Mouse (Mus musculus) urinary bladder, postnatal 36 days (tissue): ENCODE measurements at regions not wholly inside any gene's neighbourhood (a gene's known extent, or its start where the extent isn't known, plus 50 kb on each side); places are given as distances from the start of the nearest gene placed in this dataset.
A peak's percentile ranks its signal among the peaks of the same experiment; 100 is the strongest.
"Not testable (repeated sequence)": the region's sequence is repeated elsewhere in the genome, so short reads cannot be mapped to it uniquely, and the experiment has no call there.

Experiments
- DNase-seq, 2 experiments: peaks; one replicate each; pipeline ENCODE4 v3.0.0; 2022; ENCODE audit warnings: low spot score in 2 of 2, mixed read lengths in 1 of 2

DNA sequence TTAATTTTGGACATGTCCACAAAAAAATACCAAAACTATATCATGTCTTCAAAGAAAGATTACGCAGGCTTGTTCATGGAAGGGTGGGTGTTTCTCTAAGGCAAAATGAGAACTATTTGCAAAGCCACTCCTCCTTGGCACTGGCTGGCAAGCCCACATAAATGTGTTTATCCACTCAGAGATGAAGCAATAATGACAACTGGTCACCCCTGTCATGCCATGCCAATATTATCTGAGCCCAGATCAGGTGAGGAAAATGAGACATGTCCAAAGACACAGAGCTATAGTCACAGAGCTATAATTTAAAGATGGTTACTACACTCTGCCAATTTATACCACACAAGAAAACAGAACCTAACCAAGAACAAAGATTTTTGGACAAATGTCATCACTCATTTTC is 227.0 kb upstream of the Zfp703 start:
- DNase-seq, result no peak

DNA sequence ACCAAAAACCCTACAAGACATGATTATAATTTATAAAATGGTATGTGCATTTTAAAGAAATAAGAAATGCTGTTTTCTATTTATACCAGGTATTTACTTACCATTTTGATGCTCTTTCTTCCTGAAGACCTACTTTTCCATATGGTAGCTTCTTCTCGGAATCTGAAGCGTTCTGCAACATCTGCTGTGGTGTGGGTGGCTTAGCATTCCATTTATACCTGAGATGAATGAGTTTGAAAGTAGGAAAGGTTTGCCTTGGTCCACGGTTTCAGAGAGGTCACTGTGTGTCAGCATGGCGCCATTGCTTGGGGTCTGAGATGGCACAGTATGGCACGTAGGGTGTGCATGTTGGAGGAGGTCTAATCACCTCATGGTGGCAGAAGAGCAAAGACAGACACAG is 225.5 kb upstream of the Zfp703 start:
- DNase-seq, result no peak

DNA sequence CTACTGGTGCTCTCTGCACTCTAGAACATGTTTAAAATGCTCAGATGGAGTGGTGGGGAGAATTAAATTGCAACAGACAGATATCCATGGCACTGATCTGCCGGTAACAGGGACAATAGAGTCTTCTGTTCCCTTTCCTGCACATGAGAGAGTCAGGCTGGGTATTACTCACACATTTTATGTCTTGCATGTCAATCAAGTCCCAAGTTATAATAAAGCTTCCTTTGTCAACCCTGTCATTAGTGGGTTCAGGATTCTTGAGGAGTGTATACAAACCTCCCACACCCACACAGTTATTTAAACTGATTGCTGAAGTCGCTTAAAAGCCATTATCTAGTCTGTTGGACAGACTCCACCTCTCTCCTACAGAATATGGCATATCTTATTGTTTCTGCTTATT is 220.7 kb upstream of the Zfp703 start:
- DNase-seq, result no peak

DNA sequence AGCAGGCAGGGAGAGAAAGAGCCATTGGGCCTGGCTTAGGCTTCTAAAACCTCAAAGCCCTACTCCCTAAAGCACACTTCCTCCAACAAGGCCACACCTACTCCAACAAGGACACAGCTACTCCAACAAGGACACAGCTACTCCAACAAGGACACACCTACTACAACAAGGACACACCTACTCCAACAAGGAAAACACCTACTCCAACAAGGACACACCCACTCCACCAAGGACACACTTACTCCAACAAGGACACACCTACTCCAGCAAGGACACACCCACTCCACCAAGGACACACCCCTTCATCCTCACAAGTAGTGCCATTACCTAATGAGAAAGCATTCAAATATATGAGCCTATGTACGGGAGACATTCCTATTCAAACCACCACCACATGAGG is 216.4 kb upstream of the Zfp703 start:
- no peak for DNase-seq

DNA sequence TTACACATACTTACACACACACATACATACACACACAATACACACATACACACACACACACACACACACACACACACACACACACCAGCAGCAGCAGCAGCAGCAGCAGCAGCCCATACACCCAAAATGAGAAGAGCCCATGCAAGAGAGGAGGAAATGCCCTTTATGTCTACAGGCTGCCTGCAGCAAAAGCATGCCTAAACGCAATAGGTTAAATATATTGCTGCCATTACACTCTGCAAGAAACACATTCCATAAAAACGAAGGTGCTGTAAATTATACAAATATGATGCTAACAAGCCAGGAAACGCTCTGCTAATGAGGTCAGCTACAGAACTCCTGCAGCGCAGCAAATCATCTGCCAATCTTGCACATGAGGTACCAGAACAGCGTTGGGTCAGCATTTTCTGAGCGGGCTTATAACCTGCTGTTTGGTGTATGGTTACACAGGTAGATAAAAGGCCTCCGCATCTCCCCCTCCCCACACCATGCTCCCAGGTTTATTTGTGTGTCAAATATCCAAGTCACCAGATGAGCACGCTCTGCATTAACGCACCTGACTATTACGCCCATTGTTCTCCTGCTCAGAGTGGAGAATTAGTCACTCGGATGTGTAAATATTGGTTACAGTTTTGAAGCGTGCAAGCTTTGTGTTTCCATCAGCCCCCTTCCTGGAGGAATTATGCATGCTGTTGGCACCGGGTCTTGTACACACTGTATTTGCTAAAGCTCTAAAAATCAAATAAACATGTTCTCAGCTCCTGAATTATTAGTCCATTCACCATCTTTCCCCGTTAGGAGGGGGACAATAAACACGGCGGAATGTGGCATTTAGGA is 214.0 kb upstream of the Zfp703 start:
- no peak for DNase-seq

DNA sequence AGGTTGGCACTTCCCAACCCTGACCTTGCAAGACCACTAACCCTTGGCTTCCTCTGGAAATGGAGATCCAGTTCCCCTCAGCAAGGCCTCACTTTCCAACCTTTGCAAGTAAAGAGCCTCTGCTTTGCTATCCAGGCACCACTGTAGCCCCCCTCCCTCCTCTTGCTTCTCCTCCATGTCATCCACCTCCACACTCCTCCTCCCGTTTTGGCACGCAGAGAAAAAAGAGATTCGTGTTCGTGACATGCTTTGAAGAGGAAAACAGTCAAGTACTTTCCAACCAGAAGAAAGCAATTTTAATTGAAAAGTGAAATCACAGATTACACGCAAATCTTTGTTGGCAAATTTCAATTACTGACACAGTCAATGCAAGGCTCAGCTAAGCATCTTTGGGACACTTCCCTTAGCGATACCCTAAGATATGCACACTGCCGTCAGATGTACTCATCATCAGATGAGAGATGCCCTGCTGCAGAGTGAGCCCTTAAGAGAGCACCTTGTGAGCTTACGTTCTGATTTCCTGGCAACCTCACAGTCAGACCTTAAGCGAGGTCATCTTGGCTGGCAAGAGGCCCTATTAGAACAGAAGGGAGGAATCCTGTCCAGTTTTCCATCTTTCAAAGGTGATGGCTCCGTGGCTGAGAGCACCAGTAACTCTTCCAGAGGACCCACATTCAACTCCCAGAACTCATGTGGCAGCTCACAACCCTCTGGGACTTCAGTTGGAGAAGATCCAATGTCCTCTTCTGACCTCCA is 208.5 kb upstream of the Zfp703 start:
- no peak for DNase-seq

DNA sequence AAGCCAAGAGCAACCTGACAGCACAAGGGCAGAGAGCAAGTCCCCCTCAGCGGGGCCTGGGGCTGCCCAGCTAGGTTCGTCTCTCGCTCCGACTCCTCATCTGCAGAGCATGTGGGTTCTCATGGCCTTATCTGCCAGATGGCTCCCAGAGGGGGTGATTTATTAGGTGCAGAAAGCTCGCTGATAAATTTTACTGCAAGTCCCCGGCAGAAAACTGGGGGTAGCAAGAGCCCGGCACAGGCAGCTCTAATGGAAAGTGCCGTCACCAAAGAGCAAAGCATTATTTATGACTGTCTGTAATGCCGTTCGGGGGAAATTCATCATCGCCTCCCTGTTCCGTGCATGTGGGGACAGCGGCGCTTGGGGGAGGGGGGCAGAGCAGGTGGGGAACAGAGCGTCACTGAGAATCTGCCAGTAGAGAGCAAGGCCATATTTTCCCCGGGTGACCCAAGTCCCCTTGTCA is 206.7 kb upstream of the Zfp703 start:
- no peak for DNase-seq

DNA sequence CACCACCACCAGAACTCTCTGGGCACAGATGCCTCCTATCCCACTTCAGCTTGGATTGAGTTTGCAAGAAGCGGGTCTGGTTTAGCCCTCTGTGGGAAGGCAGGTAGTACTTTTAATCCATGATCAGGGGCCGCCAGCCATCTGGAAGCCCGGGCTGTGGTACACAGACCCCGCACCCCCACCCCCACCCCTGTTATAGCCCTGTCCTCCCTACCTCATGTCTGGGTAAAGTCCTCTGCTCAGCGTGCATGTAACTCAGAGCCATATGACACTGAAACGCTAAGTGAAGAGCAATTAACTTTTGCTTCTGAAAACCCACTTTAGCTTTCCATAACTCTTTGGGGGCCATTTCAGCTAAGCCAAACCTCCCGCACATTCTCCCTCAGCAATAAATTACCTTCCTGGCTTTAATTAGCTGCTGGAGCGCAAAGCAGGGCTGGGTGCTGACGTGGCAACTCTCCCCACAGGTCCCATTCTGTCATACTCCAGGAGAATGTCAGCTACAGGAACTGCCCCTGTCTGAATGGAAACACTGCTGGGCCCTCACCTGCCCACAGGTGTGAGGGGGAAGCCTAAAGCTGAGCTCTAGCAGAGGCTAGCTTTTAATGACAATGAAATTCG is 198.1 kb upstream of the Zfp703 start:
- no peak for DNase-seq

DNA sequence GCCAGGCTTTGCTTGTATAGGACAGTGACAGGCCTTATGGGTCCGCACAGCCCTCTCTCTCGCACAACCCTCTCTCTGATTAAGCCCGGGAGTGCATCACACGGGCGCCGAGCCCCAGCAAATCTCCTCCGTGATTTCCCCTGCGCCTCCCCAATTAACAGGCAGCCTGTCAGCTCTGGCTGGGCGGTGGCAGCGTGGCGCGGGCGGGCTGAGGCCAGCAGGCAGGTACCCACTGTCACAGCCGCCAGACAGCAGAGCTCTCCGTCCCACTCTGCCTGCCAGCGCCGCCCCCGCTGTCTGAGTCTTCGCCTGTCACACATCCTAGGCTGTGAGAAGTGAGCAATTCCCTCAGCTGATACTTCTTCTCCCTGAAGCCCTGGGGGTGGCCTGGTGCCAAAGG is 196.6 kb upstream of the Zfp703 start:
- DNase-seq, result no peak

DNA sequence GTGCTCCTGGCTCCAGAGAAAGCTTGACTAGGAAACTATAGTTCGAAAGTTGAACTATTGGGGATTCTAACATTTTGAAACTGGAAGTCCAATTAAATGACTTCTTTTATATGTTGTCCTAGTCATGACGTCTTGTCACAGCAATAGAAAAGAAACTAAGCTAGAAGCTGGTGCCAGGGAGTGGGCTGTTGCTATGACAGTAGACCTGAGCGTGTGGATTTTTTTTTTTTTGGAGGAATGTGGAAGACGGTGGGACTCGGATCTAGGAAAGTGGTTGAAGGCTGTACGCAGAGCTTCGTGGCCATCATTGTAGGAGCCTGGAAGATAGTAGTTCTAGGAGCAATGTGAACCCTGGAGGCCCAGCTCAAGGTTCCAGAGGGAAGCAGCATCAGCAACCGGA is 194.2 kb upstream of the Zfp703 start:
- not testable (repeated sequence) for DNase-seq

DNA sequence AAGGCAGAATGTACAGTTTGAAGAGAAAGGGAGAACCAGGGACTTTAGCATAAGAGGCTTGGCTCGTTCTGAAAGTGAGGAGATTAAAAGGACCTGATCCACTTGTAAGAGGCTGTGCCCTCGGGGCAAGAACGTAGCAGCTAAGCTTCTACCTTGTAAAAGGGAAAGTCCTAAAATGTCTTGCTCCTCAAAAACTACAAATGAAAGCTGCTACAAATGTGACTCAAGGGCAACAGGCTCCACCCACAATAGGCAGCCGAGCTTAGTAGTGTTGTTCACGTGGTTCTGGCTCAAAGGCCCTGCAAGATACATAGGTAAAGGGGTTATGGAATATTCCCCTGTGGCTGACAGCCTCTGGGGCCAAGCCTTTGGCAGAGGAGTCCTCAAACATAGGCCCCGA is 192.7 kb upstream of the Zfp703 start:
- no peak for DNase-seq

DNA sequence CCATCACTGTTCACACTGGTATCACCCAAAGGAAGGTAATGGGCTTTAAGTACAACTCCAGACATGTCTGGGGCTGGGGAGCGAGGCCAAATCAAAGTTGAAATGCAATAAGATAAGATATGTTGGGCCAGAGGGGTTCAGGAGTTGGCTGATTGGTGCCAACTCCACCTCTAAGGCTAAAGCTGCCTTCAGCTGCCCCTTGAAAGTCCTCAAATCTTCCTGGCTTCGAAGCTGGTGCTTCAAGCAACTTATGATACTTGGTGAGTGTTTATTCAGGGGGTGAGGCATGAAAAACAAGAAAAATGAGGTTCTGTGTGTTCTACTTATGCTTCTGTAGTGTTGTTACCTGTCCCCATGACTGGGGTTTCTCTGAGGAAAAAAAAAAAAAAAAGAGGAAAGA is 185.3 kb upstream of the Zfp703 start:
- DNase-seq, result no peak

DNA sequence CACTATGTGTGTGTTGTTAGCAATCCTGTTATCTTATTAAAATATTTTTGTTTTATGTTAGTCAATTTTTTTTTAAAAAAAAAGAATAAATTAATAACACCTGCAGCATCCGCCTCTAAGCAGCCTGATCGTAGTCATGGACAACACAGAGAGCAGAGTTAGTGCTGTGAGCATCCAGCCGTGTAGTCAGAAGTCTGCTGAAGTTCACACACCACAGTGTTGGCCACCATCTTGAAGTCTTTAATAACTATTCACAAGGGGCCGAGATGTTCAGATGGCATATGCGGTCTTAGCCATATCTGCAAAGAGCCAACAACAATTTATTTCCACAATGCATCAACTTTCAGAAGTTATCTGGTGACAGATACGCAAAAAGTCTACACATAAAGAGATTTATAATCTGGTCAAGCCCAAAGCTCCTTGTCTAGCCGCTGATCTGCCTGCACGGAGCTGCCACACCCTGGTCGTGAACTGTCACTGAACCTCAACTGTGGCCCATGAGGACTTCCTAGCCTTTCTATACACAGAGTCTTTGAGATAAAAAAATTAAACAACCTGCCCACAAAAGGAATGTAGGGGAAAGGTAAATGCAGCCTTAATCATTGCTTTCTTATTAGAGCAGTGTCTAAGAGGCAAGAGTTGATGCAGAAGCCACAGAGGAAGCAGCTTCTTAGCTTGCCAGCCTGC is 183.4 kb upstream of the Zfp703 start:
- peak in 1 of 2 experiments; percentile 66 for DNase-seq

DNA sequence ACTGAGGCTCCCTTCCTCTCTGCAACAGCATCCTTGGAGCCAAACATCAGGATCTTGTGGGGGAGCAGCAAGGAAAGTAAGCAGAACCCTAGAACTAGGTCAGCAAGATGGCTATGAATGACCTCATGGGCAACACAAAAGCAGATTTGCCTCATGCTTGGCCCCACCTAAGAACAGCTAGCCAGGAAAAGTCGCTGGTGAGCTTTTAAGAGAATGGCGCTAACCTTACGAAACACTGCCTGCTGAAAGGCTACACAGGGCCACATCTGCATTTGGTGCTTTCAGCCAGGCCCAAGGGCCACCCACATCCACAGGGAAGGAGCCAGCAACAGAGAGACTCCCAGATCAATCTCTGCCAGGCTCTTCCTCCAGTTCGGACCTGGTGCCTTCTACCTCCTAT is 182.7 kb upstream of the Zfp703 start:
- DNase-seq, result no peak

DNA sequence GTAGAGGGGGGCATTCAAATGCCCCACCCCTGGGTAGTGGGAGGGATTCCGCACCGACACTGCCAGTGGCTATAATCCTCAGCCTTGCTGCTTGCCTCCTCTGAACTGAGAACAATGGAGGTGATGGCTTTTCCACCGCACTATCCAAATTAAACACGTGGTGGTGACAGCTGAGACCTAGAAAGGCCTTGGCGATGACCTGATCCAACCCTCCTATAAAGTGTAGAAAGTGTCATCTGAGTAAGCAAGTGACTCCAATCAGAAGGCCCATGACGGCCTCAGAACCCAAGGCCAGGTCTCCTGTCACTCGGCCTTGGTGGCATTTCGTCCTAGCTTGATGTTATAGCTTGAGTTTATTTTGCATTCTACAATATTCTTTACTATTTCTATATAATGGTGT is 181.5 kb upstream of the Zfp703 start:
- no peak for DNase-seq

DNA sequence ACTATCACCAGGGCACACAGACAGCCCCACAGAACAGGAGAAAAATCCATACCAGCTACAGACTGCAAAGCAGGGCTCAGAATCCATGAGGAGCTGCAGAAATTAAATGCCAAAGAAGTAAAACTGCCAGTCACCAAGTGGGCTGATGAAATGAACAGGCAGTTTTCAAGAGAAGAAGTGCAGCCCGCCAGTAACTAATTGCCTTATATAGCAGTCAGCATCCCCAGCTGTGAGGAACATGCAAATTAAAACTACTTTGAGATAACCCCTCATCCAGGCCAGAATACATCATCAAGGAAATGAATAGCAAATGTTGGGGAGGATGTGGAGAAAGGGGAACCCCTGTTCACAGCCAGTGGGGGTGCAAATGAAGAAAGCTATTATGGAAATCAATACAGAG is 177.3 kb upstream of the Zfp703 start:
- DNase-seq, result no peak

DNA sequence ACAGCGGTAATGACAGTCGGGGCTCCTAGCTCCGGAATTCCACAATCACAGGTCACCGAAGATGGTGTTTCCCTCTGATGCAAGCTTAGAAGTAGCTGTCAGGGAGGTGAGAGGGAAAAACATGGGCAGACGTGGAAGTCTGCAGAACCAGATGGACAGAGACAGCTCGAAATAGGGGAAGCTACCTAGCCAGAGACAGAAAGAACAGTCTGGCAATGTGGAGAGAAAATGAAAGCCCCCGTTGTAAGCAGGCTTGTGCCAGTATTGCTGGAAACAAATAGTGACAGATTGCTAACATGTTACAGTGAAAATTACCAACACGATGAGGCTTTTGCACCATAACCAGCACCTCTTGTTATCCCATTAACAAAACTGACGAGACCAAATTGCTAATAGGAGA is 173.0 kb upstream of the Zfp703 start:
- DNase-seq, result no peak

DNA sequence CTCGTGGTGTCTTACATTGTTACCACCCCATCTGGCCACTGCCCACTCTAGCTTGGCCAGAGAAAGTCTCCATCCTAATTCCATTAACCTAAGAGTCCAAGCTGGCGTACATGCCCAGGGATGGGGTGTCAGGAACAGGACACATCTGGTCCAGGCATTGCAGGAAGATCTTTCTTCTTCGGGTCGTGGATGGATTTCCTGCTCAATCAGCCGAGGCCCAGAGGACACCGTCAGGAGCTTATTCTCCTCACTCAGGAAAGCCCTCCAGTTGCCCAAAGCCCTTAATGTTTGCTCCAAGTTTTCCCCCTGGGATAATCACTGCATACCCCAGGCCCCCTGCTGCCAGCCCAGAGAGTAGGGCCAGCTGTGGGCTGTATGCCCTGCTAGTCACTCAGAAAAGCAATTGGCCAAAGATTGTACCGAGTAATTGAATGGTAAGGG is 172.2 kb upstream of the Zfp703 start:
- DNase-seq, result no peak

DNA sequence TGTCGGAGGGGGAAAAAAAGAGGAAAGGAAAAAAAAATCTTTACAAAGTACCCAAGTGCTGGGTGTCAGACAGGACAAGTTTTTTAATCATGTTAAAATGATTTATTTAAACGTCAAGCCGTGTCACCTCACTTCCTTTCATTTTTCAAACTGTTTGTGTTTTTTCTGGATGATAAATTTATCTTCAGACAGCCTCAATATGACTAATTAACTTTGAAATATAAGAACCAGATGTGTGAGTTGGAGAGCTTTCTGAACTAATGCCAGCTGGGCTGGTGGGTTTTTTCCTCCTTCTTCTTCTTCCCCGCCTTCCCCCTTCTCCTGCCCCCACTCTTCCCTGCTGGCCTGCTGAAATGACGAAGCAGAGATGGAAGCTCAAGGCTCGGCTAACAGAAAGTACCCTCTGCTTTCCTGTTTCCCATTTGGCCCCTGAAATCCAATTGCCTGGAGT is 171.7 kb upstream of the Zfp703 start:
- no peak for DNase-seq

DNA sequence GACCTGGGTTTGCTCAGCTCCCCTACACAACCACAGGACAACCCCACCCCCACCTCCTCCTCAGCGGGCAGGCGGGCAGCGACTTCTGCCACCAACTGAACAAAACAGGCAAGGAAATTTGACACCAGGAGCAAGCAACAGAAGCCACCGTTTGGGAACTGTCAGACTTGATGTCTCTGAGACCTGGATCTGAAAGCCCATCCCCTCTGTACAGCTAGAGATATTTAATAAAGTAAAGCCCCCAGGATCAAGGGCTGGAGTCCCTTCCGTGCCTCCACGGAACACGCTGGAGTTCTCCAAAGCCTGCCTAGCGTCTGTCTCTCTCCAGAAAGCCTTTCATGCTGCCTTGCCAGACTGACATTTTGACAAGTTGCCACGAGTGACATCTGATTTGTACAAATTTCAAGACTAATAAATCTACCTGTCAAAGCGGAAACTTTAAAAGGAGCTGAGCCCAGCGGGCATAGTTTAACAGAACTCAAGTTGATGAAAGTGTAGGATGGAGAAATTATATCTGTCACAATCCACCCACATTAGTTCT is 168.9 kb upstream of the Zfp703 start:
- DNase-seq, result no peak

DNA sequence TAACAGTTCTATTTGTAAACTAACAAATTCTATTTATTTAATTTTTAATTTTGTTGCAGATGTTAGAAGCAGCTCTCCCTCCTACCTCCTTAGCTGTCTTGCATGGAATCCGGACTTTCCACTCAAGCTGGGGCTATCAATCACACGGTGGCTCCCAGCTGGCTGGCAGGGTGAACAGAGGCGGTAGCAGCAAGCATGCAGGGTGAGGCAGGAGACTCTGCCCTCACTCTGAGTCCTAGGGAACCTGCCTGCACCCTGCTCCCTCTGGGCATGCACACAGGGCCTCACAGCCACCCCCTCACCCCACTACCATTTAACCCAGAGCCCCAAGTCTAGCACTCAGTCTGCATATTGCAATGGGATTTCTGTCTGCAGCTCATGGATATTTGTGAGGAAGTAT is 168.4 kb upstream of the Zfp703 start:
- peak in 1 of 2 experiments; percentile 75 for DNase-seq

DNA sequence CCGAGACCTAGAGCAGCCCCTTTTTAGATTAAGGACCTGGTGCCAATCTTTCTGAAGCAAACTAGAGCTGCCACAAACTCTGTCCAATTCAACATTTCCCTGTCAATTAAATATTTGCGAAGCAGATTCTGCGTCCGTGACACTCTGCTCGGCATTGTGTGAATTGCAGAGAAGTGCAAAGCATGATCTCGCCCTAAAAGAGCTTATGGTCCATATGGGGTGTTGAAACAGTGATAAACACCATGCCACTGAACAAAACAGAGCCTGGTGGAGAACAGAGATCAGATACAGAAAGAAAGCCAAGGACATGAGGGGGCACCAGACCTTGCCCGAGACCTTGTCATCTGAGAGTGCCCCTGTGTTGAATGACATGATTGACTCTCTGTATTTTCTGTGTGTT is 167.2 kb upstream of the Zfp703 start:
- no peak for DNase-seq
